Mouse (Mus musculus): ENCODE measurements around the gene Phospho2. TPM values are rescaled to one million over a fixed set of nuclear protein-coding genes. Genes with fewer than 3 reads are reported as not detected.

The Phospho2 gene
- polyA plus RNA-seq (2021), result 26.1 TPM

GRCm38 (mm10) chr2:69789429-69790069, at the start of gene Phospho2, which contains the start of gene Ccdc173:
Gene Phospho2, plus strand, starts transcription at chr2:69789623.
Gene Ccdc173, minus strand, starts transcription at chr2:69789575.
- ChIA-PET POLR2A (interaction anchor here (1.5 kb wide), 1 partner anchor 34 kb away, joined by 3 read pairs; no protein-coding TSS in a partner anchor), CTCF (interaction anchor here (0.9 to 3.1 kb wide), 6 partner anchors 9 to 146 kb away, joined by 3 to 16 read pairs (median 3); partner anchors contain the start of gene Bbs5)
- DNase-seq (ENCODE audit: low read depth, low spot score), result peak; percentile 91
- no peak for TF ChIP-seq CTCF (IDR thresholded peaks at IDR 0.05)
- H3K27me3 ChIP-seq, result no peaks in the 10 kb centered on the region
- ATAC-seq, result peak; percentile 93
- in situ Hi-C loops (cut with MboI; ENCODE audit: low pct_unique_long_range_greater_than_20kb), result no loop called here

- ChIA-PET CTCF (no interaction called here), POLR2A (no interaction called here)
- H3K27me3 ChIP-seq, result no peaks in the 10 kb centered on the region
- ATAC-seq, result no peak
- TF ChIP-seq CTCF (IDR thresholded peaks at IDR 0.05), result peak; percentile 60
- in situ Hi-C loops (cut with MboI; ENCODE audit: low pct_unique_long_range_greater_than_20kb), result no loop called here
- DNase-seq (ENCODE audit: low read depth, low spot score), result no peak
Measured at GRCm38 (mm10) chr2:69745091-69745490, 44.3 kb upstream of the Phospho2 start.

GRCm38 (mm10) chr2:69760980-69761379, 28.4 kb upstream of the Phospho2 start:
- ChIA-PET POLR2A (no interaction called here), CTCF (interaction anchor here (1.6 kb wide), 1 partner anchor 19 kb away, joined by 3 read pairs; no protein-coding TSS in a partner anchor)
- no peak for ATAC-seq
- in situ Hi-C loops (cut with MboI; ENCODE audit: low pct_unique_long_range_greater_than_20kb), result no loop called here
- no peak for TF ChIP-seq CTCF (IDR thresholded peaks at IDR 0.05)
- H3K27me3 ChIP-seq, result no peaks in the 10 kb centered on the region
- no peak for DNase-seq (ENCODE audit: low read depth, low spot score)

GRCm38 (mm10) chr2:69763340-69763739, 26.1 kb upstream of the Phospho2 start:
- H3K27me3 ChIP-seq, result no peaks in the 10 kb centered on the region
- POLR2A ChIA-PET, result interaction anchor here (0.6 kb wide), 1 partner anchor 84 kb away, joined by 3 read pairs; no protein-coding TSS in a partner anchor
- CTCF ChIA-PET, result interaction anchor here (1.1 to 1.4 kb wide), 2 partner anchors 11 to 27 kb away, joined by 3 read pairs; no protein-coding TSS in a partner anchor
- in situ Hi-C loops (cut with MboI; ENCODE audit: low pct_unique_long_range_greater_than_20kb), result no loop called here
- DNase-seq (ENCODE audit: low read depth, low spot score), result no peak
- no peak for TF ChIP-seq CTCF (IDR thresholded peaks at IDR 0.05)
- ATAC-seq, result no peak

GRCm38 (mm10) chr2:69764716-69765115, 24.7 kb upstream of the Phospho2 start:
- no peaks in the 10 kb centered on the region for H3K27me3 ChIP-seq
- ChIA-PET CTCF (interaction anchor here (1.2 kb wide), 1 partner anchor 9 kb away, joined by 3 read pairs; no protein-coding TSS in a partner anchor), POLR2A (no interaction called here)
- in situ Hi-C loops (cut with MboI; ENCODE audit: low pct_unique_long_range_greater_than_20kb), result no loop called here
- no peak for DNase-seq (ENCODE audit: low read depth, low spot score)
- no peak for ATAC-seq
- no peak for TF ChIP-seq CTCF (IDR thresholded peaks at IDR 0.05)

- no peaks in the 10 kb centered on the region for H3K27me3 ChIP-seq
- no peak for TF ChIP-seq CTCF (IDR thresholded peaks at IDR 0.05)
- no peak for ATAC-seq
- no peak for DNase-seq (ENCODE audit: low read depth, low spot score)
- ChIA-PET CTCF (no interaction called here), POLR2A (no interaction called here)
- in situ Hi-C loops (cut with MboI; ENCODE audit: low pct_unique_long_range_greater_than_20kb), result no loop called here
Measured at GRCm38 (mm10) chr2:69773331-69773730, 16.1 kb upstream of the Phospho2 start.

- ATAC-seq (no peak), DNase-seq (ENCODE audit: low read depth, low spot score) (no peak)
- H3K27me3 ChIP-seq, result no peaks in the 10 kb centered on the region
- ChIA-PET CTCF (interaction anchor here (1.3 to 3.6 kb wide), 3 partner anchors 12 to 113 kb away, joined by 3 to 16 read pairs (median 7); partner anchors contain the start of genes Ccdc173 and Phospho2), POLR2A (no interaction called here)
- in situ Hi-C loops (cut with MboI; ENCODE audit: low pct_unique_long_range_greater_than_20kb), result loop anchor here (5.0 kb wide), 1 partner anchor 141 kb away; no protein-coding TSS in a partner anchor
- no peak for TF ChIP-seq CTCF (IDR thresholded peaks at IDR 0.05)
Measured at GRCm38 (mm10) chr2:69777985-69778835, 11.2 kb upstream of the Phospho2 start.

GRCm38 (mm10) chr2:69778836-69779177, 10.6 kb upstream of the Phospho2 start:
- H3K27me3 ChIP-seq, result no peaks in the 10 kb centered on the region
- no peak for ATAC-seq
- ChIA-PET POLR2A (no interaction called here), CTCF (interaction anchor here (1.3 to 3.6 kb wide), 4 partner anchors 11 to 238 kb away, joined by 3 to 16 read pairs (median 5); partner anchors contain the start of genes Ccdc173 and Phospho2)
- peak; percentile 62 for TF ChIP-seq CTCF (IDR thresholded peaks at IDR 0.05)
- in situ Hi-C loops (cut with MboI; ENCODE audit: low pct_unique_long_range_greater_than_20kb), result loop anchor here (5.0 kb wide), 1 partner anchor 142 kb away; no protein-coding TSS in a partner anchor
- DNase-seq (ENCODE audit: low read depth, low spot score), result no peak

GRCm38 (mm10) chr2:69788974-69789373, 449 bp upstream of the Phospho2 start:
- POLR2A ChIA-PET, result interaction anchor here (1.5 kb wide), 1 partner anchor 35 kb away, joined by 3 read pairs; no protein-coding TSS in a partner anchor
- CTCF ChIA-PET, result interaction anchor here (0.9 to 3.1 kb wide), 3 partner anchors 9 to 12 kb away, joined by 3 to 16 read pairs (median 3); no protein-coding TSS in a partner anchor
- DNase-seq (ENCODE audit: low read depth, low spot score) (no peak), ATAC-seq (peak; percentile 5)
- no peak for TF ChIP-seq CTCF (IDR thresholded peaks at IDR 0.05)
- no peaks in the 10 kb centered on the region for H3K27me3 ChIP-seq
- in situ Hi-C loops (cut with MboI; ENCODE audit: low pct_unique_long_range_greater_than_20kb), result no loop called here

GRCm38 (mm10) chr2:69790285-69790684, 862 bp downstream of the Phospho2 start:
- peak; percentile 42 for DNase-seq (ENCODE audit: low read depth, low spot score)
- TF ChIP-seq CTCF (IDR thresholded peaks at IDR 0.05), result peak; percentile 84
- H3K27me3 ChIP-seq, result no peaks in the 10 kb centered on the region
- in situ Hi-C loops (cut with MboI; ENCODE audit: low pct_unique_long_range_greater_than_20kb), result no loop called here
- POLR2A ChIA-PET, result no interaction called here
- ATAC-seq, result no peak
- CTCF ChIA-PET, result interaction anchor here (0.6 to 3.1 kb wide), 8 partner anchors 8 to 152 kb away, joined by 3 to 16 read pairs (median 3); partner anchors contain the start of gene Bbs5
